ENCODE assay signal across 8 mouse cellular contexts in the genomic region with DNA sequence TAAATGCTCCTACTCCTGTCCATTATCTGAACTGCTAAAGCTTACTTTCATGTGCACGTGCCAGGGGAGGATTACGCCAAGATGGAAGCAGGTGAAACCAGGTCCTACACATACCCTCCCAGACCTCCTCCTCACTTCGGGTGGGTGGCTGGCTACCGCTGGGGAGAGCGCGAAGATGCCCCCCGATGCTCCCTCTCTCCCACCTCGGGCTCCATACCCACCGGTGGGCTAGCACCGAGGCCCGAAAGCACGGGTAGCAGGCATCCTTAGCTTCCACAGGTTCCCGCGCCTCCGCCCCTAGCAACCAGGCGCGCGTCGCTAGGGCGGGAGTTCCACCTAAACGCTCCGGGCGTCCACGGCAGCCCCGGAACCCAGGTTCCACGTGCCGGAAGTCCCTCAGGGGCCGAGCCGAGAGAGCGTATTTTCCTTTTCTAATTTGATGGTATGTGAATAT. TPM values are rescaled to one million over a fixed set of nuclear protein-coding genes. Genes with fewer than 3 reads are reported as not detected.
DNase-seq lines count a peak whose midpoint lies in the region; ATAC-seq and TF ChIP-seq lines count a peak whose summit lies in the region.

A gene (minus strand): TSS at position 299 of the 454 bp plus-strand sequence.

- H3K4me3 ChIP-seq in MEL (ENCODE audit: control insufficient read depth in 1 of 2, insufficient read depth in 1 of 2, low read depth in 2 of 2, low read length in 2 of 2) = peak within 1 kb of the TSS; percentile 47 to 51
- H3K4me3 ChIP-seq in forebrain, embryonic 16.5 days (replicated peaks; ENCODE audit: low read length) = peak within 1 kb of the TSS; percentile 74
- peak within 1 kb of the TSS; percentile 73 for H3K4me3 ChIP-seq in layer of hippocampus, adult 2 months
- H3K4me3 ChIP-seq in lung, adult 2 months (replicated peaks; ENCODE audit: extremely low read depth, low read depth, low read length) = peak within 1 kb of the TSS; percentile 48

- peaks cover 0 to 3% of the 10 kb centered on the region in 2 experiments; a peak in 2 of 4 replicates for H3K4me1 ChIP-seq in MEL (ENCODE audit: control insufficient read depth in 1 of 2, insufficient read depth in 2 of 2, low read length in 2 of 2)
- H3K4me1 ChIP-seq in forebrain, embryonic 16.5 days (replicated peaks; ENCODE audit: control insufficient read depth, insufficient read depth, low read length) = peaks cover 3% of the 10 kb centered on the region; the same call in 1 of the 2 replicates
- peaks cover under 1% of the 10 kb centered on the region; the same call in 1 of the 2 replicates for H3K4me1 ChIP-seq in lung, adult 2 months (ENCODE audit: control insufficient read depth, insufficient read depth, low read length)

- no peaks in the 10 kb centered on the region for H3K9me3 ChIP-seq in MEL (replicated peaks; ENCODE audit: insufficient read depth, low read length)
- no peaks in the 10 kb centered on the region for H3K9me3 ChIP-seq in forebrain, embryonic 16.5 days (ENCODE audit: control insufficient read depth, low read length)

- peak; percentile 77 for DNase-seq in MEL (ENCODE audit: low read depth, low spot score)
- peak; percentile 74 to 86 for DNase-seq in cerebellum, adult 18-20 months
- peak; percentile 66 to 71 for DNase-seq in heart, postnatal 36 days
- peak; percentile 67 to 90 for DNase-seq in layer of hippocampus, adult 2 months (ENCODE audit: low spot score in 2 of 2)
- peak; percentile 83 for DNase-seq in lung, adult 2 months
- peak; percentile 84 for DNase-seq in testis, postnatal 14 days (ENCODE audit: low spot score)

- H3K9ac ChIP-seq in MEL (ENCODE audit: control insufficient read depth, low read depth, low read length, poor library complexity, severe bottlenecking) = peak within 1 kb of the TSS; percentile 45; the same call in 1 of the 2 replicates
- H3K9ac ChIP-seq in forebrain, embryonic 16.5 days (replicated peaks; ENCODE audit: low read depth, low read length) = peak within 1 kb of the TSS; percentile 77

- no peak for TF ChIP-seq RAD21 in MEL (IDR thresholded peaks at IDR 0.05; ENCODE audit: low read depth, low read length)

- H3K27me3 ChIP-seq in MEL (ENCODE audit: control insufficient read depth in 1 of 2, insufficient read depth in 2 of 2, low read length in 2 of 2) = no peaks in the 10 kb centered on the region
- no peaks in the 10 kb centered on the region for H3K27me3 ChIP-seq in forebrain, embryonic 16.5 days (replicated peaks; ENCODE audit: control insufficient read depth, insufficient read depth, low read length)

- no peak for TF ChIP-seq EP300 in MEL (IDR thresholded peaks at IDR 0.05; ENCODE audit: low read depth in 1 of 2, low read length in 2 of 2)

- no peaks in the 10 kb centered on the region for H3K79me2 ChIP-seq in MEL (ENCODE audit: control insufficient read depth, insufficient read depth, low read length, poor library complexity)

- ATAC-seq in forebrain, embryonic 16.5 days = peak; percentile 98
- peak; percentile 85 for ATAC-seq in neutrophil, adult 5-6 weeks (ENCODE audit: extremely low read depth, insufficient number of reproducible peaks, low FRiP score, poor library complexity, severe bottlenecking)

- no peak within 1 kb of the TSS for H3K27ac ChIP-seq in MEL (ENCODE audit: control insufficient read depth, low read depth, low read length)
- peak within 1 kb of the TSS; percentile 39; the same call in 1 of the 2 replicates for H3K27ac ChIP-seq in forebrain, embryonic 16.5 days (ENCODE audit: low read length)
- peak within 1 kb of the TSS; percentile 78 for H3K27ac ChIP-seq in layer of hippocampus, adult 2 months

- no peaks in the 10 kb centered on the region for H3K36me3 ChIP-seq in MEL (ENCODE audit: control insufficient read depth in 1 of 2, insufficient read depth in 2 of 2, low read length in 2 of 2)
- no peaks in the 10 kb centered on the region for H3K36me3 ChIP-seq in forebrain, embryonic 16.5 days (ENCODE audit: control insufficient read depth, insufficient read depth)

- under 1% methylated on average over 30 of the region's 30 CpGs for WGBS in forebrain, embryonic 16.5 days
- WGBS in lung, adult 2 months = under 1% methylated on average over 30 of the region's 30 CpGs

- no peak for TF ChIP-seq POLR2A in MEL (IDR thresholded peaks at IDR 0.05; ENCODE audit: control insufficient read depth in 1 of 2, insufficient read depth in 1 of 2, low read depth in 1 of 2, low read length in 2 of 2, poor library complexity in 1 of 2)
- 0 out of 2 replicates have a peak, but pooled peaks have one; percentile 19 for TF ChIP-seq POLR2A in lung, adult 2 months (IDR thresholded peaks at IDR 0.05; ENCODE audit: borderline replicate concordance, extremely low read depth, low read depth, low read length)

- H3K4me2 ChIP-seq in forebrain, embryonic 16.5 days (ENCODE audit: low read length) = peak within 1 kb of the TSS; percentile 72

- no peak for TF ChIP-seq CTCF in MEL (IDR thresholded peaks at IDR 0.05 in 2 of 3, conservative IDR thresholded peaks at IDR 0.05 in 1 of 3; ENCODE audit: control insufficient read depth in 1 of 3, insufficient read depth in 1 of 3, low read depth in 2 of 3, low read length in 3 of 3, poor library complexity in 1 of 3, severe bottlenecking in 1 of 3)
- TF ChIP-seq CTCF in layer of hippocampus, adult 2 months (conservative IDR thresholded peaks at IDR 0.05) = no peak
- TF ChIP-seq CTCF in lung, adult 2 months (IDR thresholded peaks at IDR 0.05; ENCODE audit: insufficient read depth, low read length) = no peak

- intact Hi-C loops in heart, postnatal 36 days (cut with DNase I) = no loop called here

TF ChIP-seq in MEL, 35 proteins besides CTCF, POLR2A, EP300 and RAD21:
- TF ChIP-seq ELF1 (IDR thresholded peaks at IDR 0.05; ENCODE audit: low read depth, low read length) = peak; percentile 57; the same call in 1 of the 2 replicates
- TF ChIP-seq GATA1 (IDR thresholded peaks at IDR 0.05; ENCODE audit: low read depth, low read length) = no peak
- TF ChIP-seq USF1 (IDR thresholded peaks at IDR 0.05; ENCODE audit: low read depth, low read length) = peak; percentile 25; the same call in 1 of the 2 replicates
- no peak for TF ChIP-seq POLR2AphosphoS5 (IDR thresholded peaks at IDR 0.05; ENCODE audit: borderline replicate concordance, low read depth, low read length)
- TF ChIP-seq TBP (IDR thresholded peaks at IDR 0.05; ENCODE audit: low read depth, low read length) = 0 out of 2 replicates have a peak, but pooled peaks have one; percentile 29
- no peak for TF ChIP-seq MYC (IDR thresholded peaks at IDR 0.05; ENCODE audit: low read depth, low read length)
- TF ChIP-seq POLR2AphosphoS2 (IDR thresholded peaks at IDR 0.05; ENCODE audit: low read length) = no peak
- no peak for TF ChIP-seq GABPA (IDR thresholded peaks at IDR 0.05; ENCODE audit: low read depth, low read length)
- TF ChIP-seq CHD1 (IDR thresholded peaks at IDR 0.05; ENCODE audit: low read depth, low read length) = no peak
- 0 out of 2 replicates have a peak, but pooled peaks have one; percentile 50 for TF ChIP-seq MXI1 (IDR thresholded peaks at IDR 0.05; ENCODE audit: low read depth, low read length)
- TF ChIP-seq HCFC1 (IDR thresholded peaks at IDR 0.05; ENCODE audit: low read depth, low read length) = peak; percentile 81
- TF ChIP-seq SIN3A (IDR thresholded peaks at IDR 0.05; ENCODE audit: low read length) = peak; percentile 91

RNA-seq across cellular contexts. Expression of the gene that starts here (rescaled TPM):
- 0.85 and 1.9 TPM in 2 replicates for total RNA-seq in MEL (2012; rRNA removed)
- polyA plus RNA-seq in MEL (2012; ENCODE audit: insufficient read depth in 1 of 2, insufficient read length in 2 of 2, low read depth in 1 of 2, low replicate concordance in 2 of 2, missing spikeins in 1 of 2) = under 1 TPM in 1 of 2 experiments, not detected in 1; 0.91 TPM
- polyA plus RNA-seq in forebrain, embryonic 16.5 days (2015; fragmentation: Nextera tagmentation; extraction: Ambion mirVana) = 9.8 and 13.8 TPM in 2 replicates
- under 1 TPM; 0.24 to 0.53 TPM for total RNA-seq in heart, postnatal 36 days (2021)
- 1 to 10 TPM; 7.3 to 8.3 TPM for total RNA-seq in layer of hippocampus, adult 2 months (2021)
- polyA plus RNA-seq in lung, adult 2 months (2012; rRNA removed) = 4.0 and 4.2 TPM in 2 replicates
- total RNA-seq in neutrophil, adult 5-6 weeks (2017) = 0.35 TPM in 1 of 2 replicates, not detected in the other

Comparison
In these comparisons a context has a peak if more than half of its experiments do, and no peak if none do; other contexts are left out.
1. Peak in DNase-seq in heart, postnatal 36 days; RNA of the gene not detected or under 1 TPM.
2. Peak in ATAC-seq in neutrophil, adult 5-6 weeks; RNA of the gene not detected or under 1 TPM.